Mouse (Mus musculus) heart, embryonic 15.5 days (tissue): ENCODE measurements at regions not wholly inside any gene's neighbourhood (a gene's known extent, or its start where the extent isn't known, plus 50 kb on each side); places are given as distances from the start of the nearest gene placed in this dataset.

Experiments
- ATAC-seq: fragments of 200-750 bp; cut with Nextera tagmentation; replicated peaks from 2 replicates; pipeline ENCODE4 v1.8.0; 2017; ENCODE audit warnings: low read depth, moderate TSS enrichment; ENCODE audit not compliant: insufficient number of reproducible peaks, insufficient read depth, low FRiP score
- H3K27ac ChIP-seq: fragments of 300-500 bp; sonication (generic); 2 replicates; pipeline ENCODE4 v1.5.1; 2015; ENCODE audit warnings: mild to moderate bottlenecking, inconsistent platforms
- H3K27me3 ChIP-seq: fragments of 300-500 bp; sonication (generic); 2 replicates; pipeline ENCODE4 v1.6.1; 2015; ENCODE audit warnings: inconsistent platforms
- H3K36me3 ChIP-seq: fragments of 300-500 bp; sonication (generic); 2 replicates; pipeline ENCODE4 v1.6.1; 2015; ENCODE audit warnings: mild to moderate bottlenecking, inconsistent platforms
- H3K4me1 ChIP-seq: fragments of 300-500 bp; sonication (generic); replicated peaks from 2 replicates; pipeline ENCODE4 v1.6.1; 2015; ENCODE audit warnings: inconsistent platforms
- H3K4me2 ChIP-seq: fragments of 300-500 bp; sonication (generic); 2 replicates; pipeline ENCODE4 v1.6.1; 2015; ENCODE audit warnings: inconsistent platforms, mild to moderate bottlenecking, moderate library complexity
- H3K4me3 ChIP-seq: fragments of 300-500 bp; sonication (generic); 2 replicates; pipeline ENCODE4 v1.5.1; 2015; ENCODE audit warnings: mild to moderate bottlenecking, inconsistent platforms
- H3K9ac ChIP-seq: fragments of 300-500 bp; sonication (generic); 2 replicates; pipeline ENCODE4 v1.6.1; 2015; ENCODE audit warnings: mild to moderate bottlenecking, inconsistent platforms
- H3K9me3 ChIP-seq: fragments of 300-500 bp; sonication (generic); replicated peaks from 2 replicates; pipeline ENCODE4 v1.6.1; 2016; ENCODE audit warnings: inconsistent platforms
- WGBS: fragments of 180-500 bp; shearing (Covaris S2); methylation state at CpG from one replicate; pipeline ENCODE4 v1.1.7; 2015; ENCODE audit warnings: mixed read lengths; 5-methylcytosine and 5-hydroxymethylcytosine counted together

GRCm38 (mm10) chr2:45194335-45194734 is 77.1 kb upstream of the Zeb2 start:
- no peaks in the 10 kb centered on the region for H3K36me3 ChIP-seq
- H3K4me3 ChIP-seq = no peak overlapping the region
- no peaks in the 10 kb centered on the region for H3K27me3 ChIP-seq
- ATAC-seq = no peak
- 0 out of 2 replicates have a peak, but pooled peaks cover 2% of the 10 kb centered on the region for H3K4me1 ChIP-seq
- WGBS = 84% methylated on average over 7 of the region's 7 CpGs
- H3K9ac ChIP-seq = no peak overlapping the region
- H3K4me2 ChIP-seq = no peak overlapping the region
- H3K9me3 ChIP-seq = no peaks in the 10 kb centered on the region
- no peak overlapping the region for H3K27ac ChIP-seq

DNA sequence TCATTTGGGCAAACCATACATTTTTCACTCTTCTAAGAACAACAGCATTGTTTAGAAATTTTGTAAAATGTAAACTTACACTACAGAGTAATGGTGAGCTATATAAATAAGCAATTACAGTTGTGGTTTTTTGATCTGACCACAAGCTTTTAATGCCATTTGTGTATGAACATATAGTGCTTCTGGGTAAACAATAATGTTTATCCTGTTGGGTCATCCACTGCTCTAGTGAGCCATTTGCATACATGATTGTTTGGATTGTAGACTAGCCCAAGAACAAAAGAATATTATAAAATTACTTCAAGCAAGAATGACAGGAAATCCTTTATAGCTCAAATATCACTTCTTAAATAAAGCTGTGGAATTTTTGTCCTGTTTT is 68.4 kb upstream of the Zeb2 start:
- H3K36me3 ChIP-seq = no peaks in the 10 kb centered on the region
- no peaks in the 10 kb centered on the region for H3K27me3 ChIP-seq
- no peaks in the 10 kb centered on the region for H3K9me3 ChIP-seq
- peak overlapping the region; percentile 51; the same call in 1 of the 2 replicates for H3K4me2 ChIP-seq
- ATAC-seq = no peak
- no peak overlapping the region for H3K4me3 ChIP-seq
- peaks cover 20% of the 10 kb centered on the region for H3K4me1 ChIP-seq
- no peak overlapping the region for H3K9ac ChIP-seq
- peak overlapping the region; percentile 55 for H3K27ac ChIP-seq

DNA sequence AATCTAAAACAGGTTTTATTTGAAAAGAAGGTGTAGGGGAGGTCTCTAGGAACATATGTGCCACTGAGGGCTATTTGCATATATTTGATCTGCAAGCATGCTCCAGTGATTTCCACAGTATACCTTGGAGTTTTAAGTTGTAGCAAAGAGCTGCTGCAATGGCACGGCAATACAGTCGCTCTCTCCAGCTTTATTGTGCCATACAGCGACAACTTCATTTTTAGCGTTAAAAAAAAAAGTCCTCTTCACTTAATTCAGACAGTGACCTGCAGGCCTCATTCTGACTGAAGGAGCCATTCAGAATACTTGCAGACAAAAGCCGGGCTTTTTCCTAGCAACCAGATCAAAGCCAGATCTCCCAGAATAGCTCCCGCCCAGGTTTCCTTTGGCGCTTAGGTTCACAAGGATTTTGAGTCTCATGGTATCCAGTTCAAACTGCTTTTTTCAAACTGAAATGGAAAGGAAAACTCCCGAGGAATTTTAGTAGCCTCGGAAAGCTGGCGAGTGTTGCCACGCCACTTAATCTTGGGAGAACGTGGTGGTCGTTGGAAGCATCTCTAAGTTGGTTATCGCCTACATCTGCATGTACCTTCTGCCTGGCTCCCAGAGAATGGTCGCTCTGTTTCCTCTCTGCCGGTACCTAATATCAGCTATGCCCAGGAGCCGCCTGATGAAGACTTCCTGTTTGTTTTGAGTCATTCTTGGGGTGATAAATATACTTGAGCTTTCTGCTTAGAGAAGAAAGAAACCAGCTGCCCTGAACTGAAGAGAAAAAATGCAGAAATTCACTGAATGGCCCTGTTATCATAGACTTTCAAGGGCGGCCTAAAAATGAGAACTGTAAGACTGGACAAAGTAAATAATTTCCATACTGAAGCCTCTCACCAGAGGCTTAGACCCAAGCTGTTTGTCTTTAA is 67.8 kb upstream of the Zeb2 start:
- peak; percentile 39; the same call in 1 of the 2 replicates for ATAC-seq
- Histone ChIP-seq H3K9me3 (no peaks in the 10 kb centered on the region), H3K27me3 (no peaks in the 10 kb centered on the region), H3K27ac (peak overlapping the region; percentile 55), H3K9ac (no peak overlapping the region), H3K36me3 (no peaks in the 10 kb centered on the region), H3K4me1 (peaks cover 20% of the 10 kb centered on the region), H3K4me3 (peak overlapping the region; percentile 17), H3K4me2 (peak overlapping the region; percentile 51)
- WGBS = 11% methylated on average over 18 of the region's 18 CpGs

DNA sequence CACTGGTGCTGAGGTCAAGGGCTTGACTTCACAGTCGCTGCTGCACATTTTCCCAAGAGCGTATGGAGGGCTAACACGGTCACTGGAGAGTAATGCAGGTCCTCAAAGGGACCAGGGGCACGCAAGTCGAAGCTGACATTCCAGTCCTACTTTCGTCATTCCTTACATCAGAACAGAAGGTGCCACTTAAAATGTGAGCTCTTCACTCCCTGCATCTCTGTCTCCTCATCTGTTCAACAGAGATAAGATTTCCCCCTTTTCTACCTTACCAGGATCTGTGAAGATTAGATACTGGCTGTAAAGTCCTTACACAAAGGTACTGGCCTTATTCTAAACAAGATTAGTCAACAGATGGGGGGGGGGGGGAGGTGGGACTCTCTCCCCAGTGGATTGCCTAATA is 67.0 kb upstream of the Zeb2 start:
- H3K4me1 ChIP-seq = peaks cover 20% of the 10 kb centered on the region
- no peaks in the 10 kb centered on the region for H3K27me3 ChIP-seq
- H3K9me3 ChIP-seq = no peaks in the 10 kb centered on the region
- no peak overlapping the region for H3K4me2 ChIP-seq
- H3K4me3 ChIP-seq = no peak overlapping the region
- no peak for ATAC-seq
- H3K27ac ChIP-seq = no peak overlapping the region
- WGBS = 35% methylated on average over 6 of the region's 6 CpGs
- H3K36me3 ChIP-seq = no peaks in the 10 kb centered on the region
- H3K9ac ChIP-seq = no peak overlapping the region

- Histone ChIP-seq H3K4me3 (no peak overlapping the region), H3K27ac (no peak overlapping the region), H3K27me3 (no peaks in the 10 kb centered on the region), H3K4me2 (no peak overlapping the region), H3K9me3 (no peaks in the 10 kb centered on the region), H3K9ac (no peak overlapping the region), H3K4me1 (peaks cover 20% of the 10 kb centered on the region), H3K36me3 (no peaks in the 10 kb centered on the region)
- no peak for ATAC-seq
- WGBS = 88% methylated on average over 1 of the region's 1 CpGs
Observed at GRCm38 (mm10) chr2:45182876-45183275, 65.7 kb upstream of the Zeb2 start.

DNA sequence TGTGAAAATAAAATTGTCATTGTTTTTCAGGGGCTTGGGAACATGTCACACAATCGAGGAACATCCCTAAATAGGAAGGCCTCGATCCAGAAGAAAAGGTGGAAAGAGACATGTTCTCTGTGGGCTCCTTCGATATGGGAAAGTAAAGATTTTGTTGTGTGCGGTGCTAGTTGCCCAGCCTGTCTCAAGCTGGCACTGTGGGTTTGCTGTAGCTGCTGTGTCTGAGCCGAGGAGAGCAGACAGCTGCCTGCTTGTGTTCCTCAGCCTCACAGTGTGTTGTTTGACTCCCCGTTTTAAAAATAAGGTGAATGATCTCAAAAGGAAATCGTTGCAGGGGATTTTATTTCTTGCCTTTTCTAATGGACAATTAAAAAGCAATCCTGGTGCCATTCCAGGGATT is 64.4 kb upstream of the Zeb2 start:
- Histone ChIP-seq H3K36me3 (no peaks in the 10 kb centered on the region), H3K27me3 (no peaks in the 10 kb centered on the region), H3K4me2 (no peak overlapping the region), H3K9ac (no peak overlapping the region), H3K4me1 (peaks cover 20% of the 10 kb centered on the region), H3K27ac (no peak overlapping the region), H3K9me3 (no peaks in the 10 kb centered on the region), H3K4me3 (no peak overlapping the region)
- 71% methylated on average over 7 of the region's 7 CpGs for WGBS
- no peak for ATAC-seq

- Histone ChIP-seq H3K36me3 (no peaks in the 10 kb centered on the region), H3K4me3 (no peak overlapping the region), H3K4me1 (peaks cover 5% of the 10 kb centered on the region; the same call in 1 of the 2 replicates), H3K27ac (no peak overlapping the region), H3K27me3 (no peaks in the 10 kb centered on the region), H3K4me2 (no peak overlapping the region), H3K9me3 (no peaks in the 10 kb centered on the region), H3K9ac (no peak overlapping the region)
- WGBS = 84% methylated on average over 1 of the region's 1 CpGs
- ATAC-seq = no peak
Observed at GRCm38 (mm10) chr2:45178849-45179453, 61.8 kb upstream of the Zeb2 start.

- no peak overlapping the region; the same call in 1 of the 2 replicates for H3K4me2 ChIP-seq
Observed at GRCm38 (mm10) chr2:45172382-45172781, 55.2 kb upstream of the Zeb2 start.

DNA sequence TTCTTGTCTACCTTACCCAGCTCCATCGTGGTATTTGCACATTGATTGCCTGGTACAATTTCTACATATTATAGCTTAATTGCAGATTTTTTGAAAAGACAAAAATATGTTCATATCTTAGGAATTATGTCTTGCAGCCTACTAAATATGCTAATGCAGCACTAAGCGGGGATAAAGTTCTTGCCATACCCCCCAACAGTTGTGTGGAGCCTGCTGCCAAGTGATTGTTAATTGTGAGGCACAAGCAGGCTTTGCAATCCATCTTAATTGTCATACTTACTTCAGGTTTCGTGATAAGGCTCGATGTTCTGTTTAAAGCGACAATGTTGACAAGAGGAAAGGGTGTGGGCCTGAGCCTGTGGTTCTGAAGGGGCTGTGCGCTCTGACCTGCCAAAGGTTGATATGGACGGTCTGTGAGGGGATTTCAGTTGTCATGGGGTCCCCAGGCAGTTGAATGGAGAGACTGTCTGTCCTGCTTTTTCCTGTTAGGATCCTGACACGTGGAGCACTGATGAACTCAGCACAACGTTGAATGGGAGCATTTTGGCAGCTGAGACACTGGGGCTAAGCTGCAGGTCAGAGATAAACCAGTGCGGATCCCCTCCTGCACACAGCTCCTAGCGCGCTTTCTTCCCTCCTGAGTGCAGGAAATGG is 54.5 kb upstream of the Zeb2 start:
- Histone ChIP-seq H3K4me1 (peaks cover 9% of the 10 kb centered on the region), H3K4me2 (peak overlapping the region; percentile 32), H3K27ac (no peak overlapping the region), H3K9me3 (no peaks in the 10 kb centered on the region), H3K9ac (no peak overlapping the region), H3K36me3 (no peaks in the 10 kb centered on the region), H3K27me3 (no peaks in the 10 kb centered on the region), H3K4me3 (no peak overlapping the region)
- ATAC-seq = peak; percentile 31
- WGBS = 23% methylated on average over 12 of the region's 12 CpGs

More at GRCm38 (mm10) chr2:45172382-45172781, 55.2 kb upstream of the Zeb2 start:
- H3K36me3 ChIP-seq = no peaks in the 10 kb centered on the region
- H3K27me3 ChIP-seq = no peaks in the 10 kb centered on the region
- no peak overlapping the region for H3K4me3 ChIP-seq
- WGBS = 81% methylated on average over 8 of the region's 8 CpGs
- no peak for ATAC-seq
- H3K27ac ChIP-seq = no peak overlapping the region
- H3K4me1 ChIP-seq = peaks cover 9% of the 10 kb centered on the region
- H3K9me3 ChIP-seq = no peaks in the 10 kb centered on the region
- no peak overlapping the region for H3K9ac ChIP-seq

DNA sequence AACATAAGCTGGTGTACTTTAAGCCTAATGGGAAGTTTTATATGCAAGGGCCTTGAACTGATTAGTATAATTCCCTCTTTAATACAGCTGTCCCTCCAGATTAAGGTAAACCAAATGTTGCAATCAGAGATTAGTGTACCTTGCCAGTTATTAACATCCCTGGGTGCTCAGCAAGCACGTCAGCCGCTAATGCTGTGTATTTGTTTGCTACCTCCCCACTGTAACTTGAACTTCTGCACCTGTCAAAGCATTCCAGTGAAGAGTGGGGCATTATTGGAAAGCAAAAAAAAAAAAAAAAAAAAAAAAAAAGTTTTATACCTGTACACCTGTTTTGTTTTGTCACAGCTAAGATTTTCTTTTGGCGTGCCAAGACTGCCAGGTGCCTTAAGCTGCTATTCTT is 53.1 kb upstream of the Zeb2 start:
- no peak overlapping the region for H3K4me3 ChIP-seq
- no peaks in the 10 kb centered on the region for H3K36me3 ChIP-seq
- H3K27ac ChIP-seq = no peak overlapping the region
- no peaks in the 10 kb centered on the region for H3K9me3 ChIP-seq
- H3K4me1 ChIP-seq = peaks cover 9% of the 10 kb centered on the region
- H3K27me3 ChIP-seq = no peaks in the 10 kb centered on the region
- H3K4me2 ChIP-seq = no peak overlapping the region
- WGBS = 89% methylated on average over 3 of the region's 3 CpGs
- no peak for ATAC-seq
- no peak overlapping the region for H3K9ac ChIP-seq

GRCm38 (mm10) chr2:45169429-45170070 is 52.4 kb upstream of the Zeb2 start:
- no peak overlapping the region for H3K4me3 ChIP-seq
- no peaks in the 10 kb centered on the region for H3K9me3 ChIP-seq
- peaks cover 9% of the 10 kb centered on the region for H3K4me1 ChIP-seq
- no peak for ATAC-seq
- H3K27me3 ChIP-seq = no peaks in the 10 kb centered on the region
- H3K36me3 ChIP-seq = no peaks in the 10 kb centered on the region
- 73% methylated on average over 9 of the region's 9 CpGs for WGBS
- H3K4me2 ChIP-seq = no peak overlapping the region
- H3K9ac ChIP-seq = no peak overlapping the region
- H3K27ac ChIP-seq = no peak overlapping the region
